Mouse (Mus musculus) hindbrain, embryonic 12.5 days (tissue): Measurements from ENCODE around the gene Gm17087. TPM values are rescaled to one million over a fixed set of nuclear protein-coding genes. Genes with fewer than 3 reads are reported as not detected.

ENCODE experiments used
- ATAC-seq: fragments of 200-750 bp; cut with Nextera tagmentation; 2 replicates; pipeline ENCODE4 v1.8.0; 2017; ENCODE audit warnings: moderate TSS enrichment; ENCODE audit not compliant: low FRiP score
- H3K27ac ChIP-seq: fragments of 300-500 bp; sonication (generic); 2 replicates; pipeline ENCODE4 v1.5.1; 2016; ENCODE audit warnings: mild to moderate bottlenecking
- H3K27me3 ChIP-seq: fragments of 300-500 bp; sonication (generic); 2 replicates; pipeline ENCODE4 v1.6.1; 2016; ENCODE audit warnings: mild to moderate bottlenecking
- H3K36me3 ChIP-seq: fragments of 300-500 bp; sonication (generic); 2 replicates; pipeline ENCODE4 v1.6.1; 2016; ENCODE audit warnings: mild to moderate bottlenecking
- H3K4me1 ChIP-seq: fragments of 300-500 bp; sonication (generic); 2 replicates; pipeline ENCODE4 v1.6.1; 2016
- H3K4me2 ChIP-seq: fragments of 300-500 bp; sonication (generic); replicated peaks from 2 replicates; pipeline ENCODE4 v1.6.1; 2016; ENCODE audit warnings: mild to moderate bottlenecking
- H3K4me3 ChIP-seq: fragments of 300-500 bp; sonication (generic); 2 replicates; pipeline ENCODE4 v1.5.1; 2016; ENCODE audit warnings: mild to moderate bottlenecking
- H3K9ac ChIP-seq: fragments of 300-500 bp; sonication (generic); 2 replicates; pipeline ENCODE4 v1.6.1; 2016; ENCODE audit warnings: mild to moderate bottlenecking, moderate library complexity
- H3K9me3 ChIP-seq: fragments of 300-500 bp; sonication (generic); replicated peaks from 2 replicates; pipeline ENCODE4 v1.6.1; 2016; ENCODE audit warnings: mild to moderate bottlenecking
- WGBS: fragments of 180-500 bp; shearing (Covaris S2); methylation state at CpG from one replicate; pipeline ENCODE4 v1.1.7; 2016; 5-methylcytosine and 5-hydroxymethylcytosine counted together
- polyA plus RNA-seq: library from polyadenylated mRNA; unstranded; fragments of >200 nt; fragmentation: Nextera tagmentation; extraction: Ambion mirVana; gene quantifications from 2 replicates; pipeline ENCODE4 v1.2.1, GENCODE M21; 2016

The Gm17087 gene
- polyA plus RNA-seq, 1 experiment from 2014 or later: not detected

DNA sequence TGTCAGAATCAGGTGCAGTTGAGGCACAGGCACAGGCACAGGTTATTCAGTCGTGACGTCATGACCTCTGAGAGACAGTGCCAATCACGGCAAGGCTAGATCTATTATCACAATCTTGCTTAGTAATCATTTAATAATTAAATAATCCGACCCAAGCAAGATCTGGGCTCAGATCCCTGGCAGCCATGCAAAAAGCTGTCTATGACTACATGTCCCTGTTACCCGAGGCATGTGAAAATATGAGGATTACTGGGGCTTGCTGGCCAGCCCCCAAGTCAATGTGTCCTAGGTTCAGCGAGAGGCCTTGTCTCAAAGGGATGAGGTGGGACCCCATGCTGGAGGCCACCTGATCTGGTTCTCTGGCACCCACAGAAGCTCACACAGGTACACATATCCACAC, 30.2 kb downstream of the Gm17087 start:
- no peak for ATAC-seq
- Histone ChIP-seq H3K4me1 (no peaks in the 10 kb centered on the region), H3K4me2 (no peak overlapping the region)

GRCm38 (mm10) chr17:8533828-8534227, 32.9 kb downstream of the Gm17087 start:
- Histone ChIP-seq H3K4me2 (no peak overlapping the region), H3K9ac (no peak overlapping the region)
- 45% methylated on average over 3 of the region's 3 CpGs for WGBS

More for the DNA sequence above, 30.2 kb downstream of the Gm17087 start:
- H3K9me3 ChIP-seq: no peaks in the 10 kb centered on the region
- H3K36me3 ChIP-seq: no peaks in the 10 kb centered on the region
- no peak overlapping the region for H3K4me3 ChIP-seq
- H3K27ac ChIP-seq: no peak overlapping the region
- no peaks in the 10 kb centered on the region for H3K27me3 ChIP-seq
- WGBS: 83% methylated on average over 6 of the region's 6 CpGs
- no peak overlapping the region for H3K9ac ChIP-seq

GRCm38 (mm10) chr17:8532609-8533008, 34.1 kb downstream of the Gm17087 start:
- WGBS: 67% methylated on average over 4 of the region's 4 CpGs

More at GRCm38 (mm10) chr17:8533828-8534227, 32.9 kb downstream of the Gm17087 start:
- no peak overlapping the region for H3K27ac ChIP-seq
- no peak overlapping the region for H3K4me3 ChIP-seq
- H3K27me3 ChIP-seq: no peaks in the 10 kb centered on the region
- ATAC-seq: no peak
- H3K4me1 ChIP-seq: no peaks in the 10 kb centered on the region
- no peaks in the 10 kb centered on the region for H3K9me3 ChIP-seq
- H3K36me3 ChIP-seq: no peaks in the 10 kb centered on the region

GRCm38 (mm10) chr17:8528641-8529040, 38.1 kb downstream of the Gm17087 start:
- Histone ChIP-seq H3K9ac (no peak overlapping the region), H3K9me3 (no peaks in the 10 kb centered on the region), H3K4me3 (no peak overlapping the region), H3K4me2 (no peak overlapping the region), H3K27ac (no peak overlapping the region), H3K36me3 (no peaks in the 10 kb centered on the region), H3K27me3 (peaks cover 38% of the 10 kb centered on the region), H3K4me1 (peaks cover 23% of the 10 kb centered on the region)
- 79% methylated on average over 3 of the region's 3 CpGs for WGBS
- ATAC-seq: no peak

More at GRCm38 (mm10) chr17:8532609-8533008, 34.1 kb downstream of the Gm17087 start:
- Histone ChIP-seq H3K36me3 (no peaks in the 10 kb centered on the region), H3K9me3 (no peaks in the 10 kb centered on the region), H3K4me3 (no peak overlapping the region), H3K9ac (no peak overlapping the region), H3K27me3 (peaks cover 6% of the 10 kb centered on the region; the same call in 1 of the 2 replicates), H3K4me2 (no peak overlapping the region), H3K4me1 (no peaks in the 10 kb centered on the region), H3K27ac (no peak overlapping the region)
- no peak for ATAC-seq

DNA sequence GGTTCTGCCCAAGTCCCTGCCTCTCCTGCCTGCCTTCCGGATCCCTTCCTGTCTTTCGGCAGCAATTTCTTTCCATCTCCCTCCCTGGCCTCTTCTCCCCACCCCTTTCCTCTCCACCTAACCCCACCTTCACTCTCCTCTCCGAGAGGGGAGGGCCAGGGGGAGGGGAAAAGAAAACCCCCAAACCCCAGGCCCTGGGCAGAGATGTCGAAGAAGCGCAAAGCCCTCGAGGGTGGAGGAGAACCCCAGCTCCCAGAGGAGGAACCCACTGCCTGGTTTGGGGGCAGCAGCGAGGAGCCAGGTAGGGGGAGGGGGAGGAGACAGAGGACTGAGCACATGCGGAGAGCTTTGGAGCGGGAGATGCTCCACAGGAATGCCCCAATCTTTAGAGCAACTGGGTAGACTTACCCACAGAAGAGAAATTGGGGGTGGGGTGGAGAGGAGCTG, 39.9 kb downstream of the Gm17087 start:
- H3K4me3 ChIP-seq: no peak overlapping the region
- 9% methylated on average over 9 of the region's 9 CpGs for WGBS
- no peaks in the 10 kb centered on the region for H3K9me3 ChIP-seq

GRCm38 (mm10) chr17:8525971-8526740, 40.6 kb downstream of the Gm17087 start:
- H3K27me3 ChIP-seq: peaks cover 53% of the 10 kb centered on the region
- H3K4me1 ChIP-seq: peaks cover 27% of the 10 kb centered on the region
- H3K9me3 ChIP-seq: no peaks in the 10 kb centered on the region
- H3K36me3 ChIP-seq: no peaks in the 10 kb centered on the region
- ATAC-seq: no peak
- 2% methylated on average over 21 of the region's 21 CpGs for WGBS
- H3K27ac ChIP-seq: no peak overlapping the region
- H3K4me2 ChIP-seq: peak overlapping the region; percentile 94
- H3K4me3 ChIP-seq: peak overlapping the region; percentile 52
- no peak overlapping the region for H3K9ac ChIP-seq

More for the DNA sequence above, 39.9 kb downstream of the Gm17087 start:
- H3K36me3 ChIP-seq: no peaks in the 10 kb centered on the region
- H3K27ac ChIP-seq: no peak overlapping the region
- peaks cover 53% of the 10 kb centered on the region for H3K27me3 ChIP-seq
- H3K9ac ChIP-seq: no peak overlapping the region
- peaks cover 27% of the 10 kb centered on the region for H3K4me1 ChIP-seq
- H3K4me2 ChIP-seq: no peak overlapping the region
- no peak for ATAC-seq

DNA sequence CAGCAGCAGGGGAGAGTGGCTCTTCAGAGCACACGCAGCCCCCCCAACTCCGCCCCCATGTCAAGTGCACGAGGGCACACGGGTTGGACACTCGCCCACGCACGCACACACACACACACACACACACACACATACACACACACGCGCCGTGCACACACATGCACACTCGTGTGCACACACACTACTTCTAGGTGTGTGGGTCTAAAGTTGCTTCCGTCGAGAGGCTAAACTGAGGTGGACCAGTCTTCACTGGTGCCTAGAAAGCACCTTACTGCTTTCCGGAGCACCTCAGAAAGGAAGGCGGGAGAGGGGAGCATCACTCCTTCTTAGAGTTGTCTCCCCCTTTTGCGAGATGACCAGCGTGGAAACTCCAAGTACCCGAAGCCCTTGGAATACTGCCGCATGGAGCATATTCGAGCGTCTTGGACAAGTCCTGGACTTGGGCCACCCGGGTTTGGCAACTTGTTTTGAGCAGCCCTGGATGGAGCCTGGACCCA, 41.5 kb downstream of the Gm17087 start, which contains the start of gene Pde10a:
Gene Pde10a, plus strand, starts transcription at position 148 of the 497 bp plus-strand sequence.
- ATAC-seq: peak; percentile 6
- peak within 1 kb of the TSS; percentile 94 for H3K4me2 ChIP-seq
- WGBS: 2% methylated on average over 22 of the region's 22 CpGs
- peak within 1 kb of the TSS; percentile 44; the same call in 1 of the 2 replicates for H3K27ac ChIP-seq
- no peaks in the 10 kb centered on the region for H3K9me3 ChIP-seq
- no peaks in the 10 kb centered on the region for H3K36me3 ChIP-seq
- H3K4me1 ChIP-seq: peaks cover 27% of the 10 kb centered on the region
- peak within 1 kb of the TSS; percentile 60 for H3K9ac ChIP-seq
- H3K27me3 ChIP-seq: peaks cover 53% of the 10 kb centered on the region
- peak within 1 kb of the TSS; percentile 52 for H3K4me3 ChIP-seq

- peak overlapping the region; percentile 44; the same call in 1 of the 2 replicates for H3K27ac ChIP-seq
- ATAC-seq: peak; percentile 91
- peak overlapping the region; percentile 94 for H3K4me2 ChIP-seq
- H3K36me3 ChIP-seq: no peaks in the 10 kb centered on the region
- H3K4me1 ChIP-seq: peaks cover 27% of the 10 kb centered on the region
- H3K9me3 ChIP-seq: no peaks in the 10 kb centered on the region
- peak overlapping the region; percentile 60 for H3K9ac ChIP-seq
- H3K4me3 ChIP-seq: peak overlapping the region; percentile 52
- 1% methylated on average over 21 of the region's 45 CpGs for WGBS
- H3K27me3 ChIP-seq: peaks cover 53% of the 10 kb centered on the region
Measured at GRCm38 (mm10) chr17:8524387-8525165, 42.2 kb downstream of the Gm17087 start.

GRCm38 (mm10) chr17:8523986-8524385, 42.8 kb downstream of the Gm17087 start:
- ATAC-seq: peak; percentile 27
- no peaks in the 10 kb centered on the region for H3K9me3 ChIP-seq
- peaks cover 53% of the 10 kb centered on the region for H3K27me3 ChIP-seq
- H3K4me1 ChIP-seq: peaks cover 27% of the 10 kb centered on the region
- H3K36me3 ChIP-seq: no peaks in the 10 kb centered on the region
- H3K4me3 ChIP-seq: peak overlapping the region; percentile 52
- H3K4me2 ChIP-seq: peak overlapping the region; percentile 94
- H3K9ac ChIP-seq: peak overlapping the region; percentile 60
- no peak overlapping the region for H3K27ac ChIP-seq
- WGBS: 33% methylated on average over 3 of the region's 3 CpGs

- Histone ChIP-seq H3K9me3 (no peaks in the 10 kb centered on the region), H3K4me2 (no peak overlapping the region), H3K4me1 (no peaks in the 10 kb centered on the region), H3K36me3 (no peaks in the 10 kb centered on the region), H3K27me3 (peaks cover 11% of the 10 kb centered on the region), H3K4me3 (no peak overlapping the region), H3K9ac (no peak overlapping the region), H3K27ac (no peak overlapping the region)
- no peak for ATAC-seq
- WGBS: 78% methylated on average over 6 of the region's 6 CpGs
Measured at GRCm38 (mm10) chr17:8516006-8516405, 50.7 kb downstream of the Gm17087 start.
